Mouse (Mus musculus): ENCODE measurements around the gene Timp2. TPM values are rescaled to one million over a fixed set of nuclear protein-coding genes. Genes with fewer than 3 reads are reported as not detected.

The Timp2 gene
- polyA plus RNA-seq, 1 experiment: 23.6 TPM

DNA sequence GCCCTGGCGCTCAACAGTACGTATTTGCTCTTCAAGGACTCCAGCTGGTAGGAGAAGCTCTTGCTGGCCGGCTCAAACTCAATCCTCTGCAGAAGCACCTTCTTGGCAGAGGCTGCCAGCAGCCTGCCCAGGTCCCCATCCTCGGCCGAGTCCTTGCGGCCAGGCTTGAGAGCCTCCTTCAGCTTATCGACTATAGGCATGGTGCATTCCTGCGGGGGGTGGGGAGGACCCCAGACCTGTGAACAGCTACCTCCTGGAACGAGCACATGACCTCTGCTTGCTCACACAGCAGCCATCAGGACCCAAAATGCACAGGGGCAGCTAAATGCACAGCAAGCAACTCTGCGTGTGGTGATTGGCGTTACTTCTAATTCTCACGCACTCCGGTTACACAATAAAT, 69.7 kb downstream of the Timp2 start:
- no peak overlapping the region for H3K4me3 ChIP-seq (ENCODE audit: low read depth, low read length)
- no peaks in the 10 kb centered on the region for H3K4me1 ChIP-seq (ENCODE audit: control insufficient read depth, insufficient read depth, low read length)
- peaks cover 53% of the 10 kb centered on the region for H3K36me3 ChIP-seq (ENCODE audit: control insufficient read depth, insufficient read depth, low read length, poor library complexity, severe bottlenecking)
- TF ChIP-seq POLR2A (IDR thresholded peaks at IDR 0.05; ENCODE audit: insufficient read depth, low read length) (no peak), CTCF (IDR thresholded peaks at IDR 0.05; ENCODE audit: low read depth, low read length) (no peak), EP300 (IDR thresholded peaks at IDR 0.05; ENCODE audit: insufficient read depth, low read depth, low read length) (no peak)
- no peaks in the 10 kb centered on the region for H3K27me3 ChIP-seq (ENCODE audit: control insufficient read depth, insufficient read depth, low read length, poor library complexity, severe bottlenecking)
- H3K9me3 ChIP-seq (replicated peaks; ENCODE audit: control insufficient read depth, insufficient read depth, low read length, poor library complexity, severe bottlenecking): no peaks in the 10 kb centered on the region
- H3K9ac ChIP-seq (ENCODE audit: low read depth, poor library complexity, severe bottlenecking): no peak overlapping the region
- H3K27ac ChIP-seq (ENCODE audit: insufficient read depth, low read length): no peak overlapping the region

- Histone ChIP-seq H3K36me3 (ENCODE audit: control insufficient read depth, insufficient read depth, low read length, poor library complexity, severe bottlenecking) (peaks cover 41% of the 10 kb centered on the region), H3K9ac (ENCODE audit: low read depth, poor library complexity, severe bottlenecking) (no peak overlapping the region), H3K27ac (ENCODE audit: insufficient read depth, low read length) (no peak overlapping the region), H3K27me3 (ENCODE audit: control insufficient read depth, insufficient read depth, low read length, poor library complexity, severe bottlenecking) (no peaks in the 10 kb centered on the region), H3K4me3 (ENCODE audit: low read depth, low read length) (no peak overlapping the region), H3K9me3 (replicated peaks; ENCODE audit: control insufficient read depth, insufficient read depth, low read length, poor library complexity, severe bottlenecking) (no peaks in the 10 kb centered on the region), H3K4me1 (ENCODE audit: control insufficient read depth, insufficient read depth, low read length) (no peaks in the 10 kb centered on the region)
- no peak for TF ChIP-seq EP300 (IDR thresholded peaks at IDR 0.05; ENCODE audit: insufficient read depth, low read depth, low read length)
- no peak for TF ChIP-seq CTCF (IDR thresholded peaks at IDR 0.05; ENCODE audit: low read depth, low read length)
- no peak for TF ChIP-seq POLR2A (IDR thresholded peaks at IDR 0.05; ENCODE audit: insufficient read depth, low read length)
These were observed 75.3 kb downstream of the Timp2 start for GRCm38 (mm10) chr11:118280218-118280617.

DNA sequence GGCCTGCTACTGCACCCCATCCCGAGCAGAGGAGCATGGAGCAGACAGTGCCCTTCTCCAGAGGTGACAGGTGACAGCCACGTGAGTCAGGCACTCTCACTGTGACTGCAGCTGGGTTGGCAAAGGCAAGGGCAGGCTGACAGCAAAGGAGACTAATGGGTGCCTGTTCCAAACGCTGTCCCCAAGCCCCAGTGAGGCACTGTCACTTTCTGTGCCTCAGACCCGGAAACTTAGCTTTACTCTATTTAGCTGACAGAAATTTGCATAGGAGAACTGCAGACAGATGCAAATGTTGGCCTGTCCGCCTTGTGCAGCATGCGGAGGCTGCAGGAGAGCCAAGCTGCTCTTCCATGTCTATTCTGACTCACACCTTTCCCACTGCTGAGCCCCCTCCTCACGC, 79.2 kb downstream of the Timp2 start:
- H3K27me3 ChIP-seq (ENCODE audit: control insufficient read depth, insufficient read depth, low read length, poor library complexity, severe bottlenecking): no peaks in the 10 kb centered on the region
- peaks cover 37% of the 10 kb centered on the region for H3K36me3 ChIP-seq (ENCODE audit: control insufficient read depth, insufficient read depth, low read length, poor library complexity, severe bottlenecking)
- H3K27ac ChIP-seq (ENCODE audit: insufficient read depth, low read length): no peak overlapping the region
- no peaks in the 10 kb centered on the region for H3K4me1 ChIP-seq (ENCODE audit: control insufficient read depth, insufficient read depth, low read length)
- H3K4me3 ChIP-seq (ENCODE audit: low read depth, low read length): no peak overlapping the region
- H3K9me3 ChIP-seq (replicated peaks; ENCODE audit: control insufficient read depth, insufficient read depth, low read length, poor library complexity, severe bottlenecking): no peaks in the 10 kb centered on the region
- no peak overlapping the region for H3K9ac ChIP-seq (ENCODE audit: low read depth, poor library complexity, severe bottlenecking)
- no peak for TF ChIP-seq EP300 (IDR thresholded peaks at IDR 0.05; ENCODE audit: insufficient read depth, low read depth, low read length)
- TF ChIP-seq POLR2A (IDR thresholded peaks at IDR 0.05; ENCODE audit: insufficient read depth, low read length): no peak
- TF ChIP-seq CTCF (IDR thresholded peaks at IDR 0.05; ENCODE audit: low read depth, low read length): no peak

DNA sequence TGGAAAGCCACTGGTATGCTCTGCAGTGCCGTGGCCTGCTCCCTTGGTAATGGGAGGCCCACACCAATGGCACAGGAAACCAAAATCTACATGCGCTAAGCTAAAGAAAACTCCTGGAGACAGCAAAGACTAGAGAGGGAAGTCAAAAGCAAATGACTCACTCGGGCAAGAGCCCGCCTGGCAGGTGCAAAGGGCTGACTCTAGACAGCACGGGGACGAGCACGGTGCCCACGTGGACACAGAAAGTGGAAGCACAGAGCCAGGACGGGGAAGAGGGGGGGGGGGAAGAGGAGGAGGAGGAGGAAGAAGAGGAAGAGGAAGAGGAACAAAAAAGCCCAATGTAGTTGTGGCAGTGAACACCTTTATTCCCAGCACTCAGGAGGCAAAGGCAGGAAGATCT, 80.4 kb downstream of the Timp2 start:
- no peaks in the 10 kb centered on the region for H3K9me3 ChIP-seq (replicated peaks; ENCODE audit: control insufficient read depth, insufficient read depth, low read length, poor library complexity, severe bottlenecking)
- no peak overlapping the region for H3K9ac ChIP-seq (ENCODE audit: low read depth, poor library complexity, severe bottlenecking)
- TF ChIP-seq EP300 (IDR thresholded peaks at IDR 0.05; ENCODE audit: insufficient read depth, low read depth, low read length): no peak
- no peak for TF ChIP-seq POLR2A (IDR thresholded peaks at IDR 0.05; ENCODE audit: insufficient read depth, low read length)
- TF ChIP-seq CTCF (IDR thresholded peaks at IDR 0.05; ENCODE audit: low read depth, low read length): no peak
- H3K27ac ChIP-seq (ENCODE audit: insufficient read depth, low read length): no peak overlapping the region
- no peak overlapping the region for H3K4me3 ChIP-seq (ENCODE audit: low read depth, low read length)
- peaks cover 43% of the 10 kb centered on the region for H3K36me3 ChIP-seq (ENCODE audit: control insufficient read depth, insufficient read depth, low read length, poor library complexity, severe bottlenecking)
- H3K27me3 ChIP-seq (ENCODE audit: control insufficient read depth, insufficient read depth, low read length, poor library complexity, severe bottlenecking): no peaks in the 10 kb centered on the region
- no peaks in the 10 kb centered on the region for H3K4me1 ChIP-seq (ENCODE audit: control insufficient read depth, insufficient read depth, low read length)

GRCm38 (mm10) chr11:118269827-118270226, 85.7 kb downstream of the Timp2 start:
- no peaks in the 10 kb centered on the region for H3K4me1 ChIP-seq (ENCODE audit: control insufficient read depth, insufficient read depth, low read length)
- H3K4me3 ChIP-seq (ENCODE audit: low read depth, low read length): no peak overlapping the region
- no peaks in the 10 kb centered on the region for H3K27me3 ChIP-seq (ENCODE audit: control insufficient read depth, insufficient read depth, low read length, poor library complexity, severe bottlenecking)
- no peak overlapping the region for H3K27ac ChIP-seq (ENCODE audit: insufficient read depth, low read length)
- TF ChIP-seq CTCF (IDR thresholded peaks at IDR 0.05; ENCODE audit: low read depth, low read length) (peak; percentile 43), EP300 (IDR thresholded peaks at IDR 0.05; ENCODE audit: insufficient read depth, low read depth, low read length) (no peak), POLR2A (IDR thresholded peaks at IDR 0.05; ENCODE audit: insufficient read depth, low read length) (no peak)
- no peak overlapping the region for H3K9ac ChIP-seq (ENCODE audit: low read depth, poor library complexity, severe bottlenecking)
- H3K36me3 ChIP-seq (ENCODE audit: control insufficient read depth, insufficient read depth, low read length, poor library complexity, severe bottlenecking): peaks cover 67% of the 10 kb centered on the region
- H3K9me3 ChIP-seq (replicated peaks; ENCODE audit: control insufficient read depth, insufficient read depth, low read length, poor library complexity, severe bottlenecking): no peaks in the 10 kb centered on the region

- peaks cover 60% of the 10 kb centered on the region for H3K36me3 ChIP-seq (ENCODE audit: control insufficient read depth, insufficient read depth, low read length, poor library complexity, severe bottlenecking)
- TF ChIP-seq POLR2A (IDR thresholded peaks at IDR 0.05; ENCODE audit: insufficient read depth, low read length) (no peak), CTCF (IDR thresholded peaks at IDR 0.05; ENCODE audit: low read depth, low read length) (no peak), EP300 (IDR thresholded peaks at IDR 0.05; ENCODE audit: insufficient read depth, low read depth, low read length) (no peak)
- H3K4me1 ChIP-seq (ENCODE audit: control insufficient read depth, insufficient read depth, low read length): no peaks in the 10 kb centered on the region
- no peak overlapping the region for H3K9ac ChIP-seq (ENCODE audit: low read depth, poor library complexity, severe bottlenecking)
- no peaks in the 10 kb centered on the region for H3K27me3 ChIP-seq (ENCODE audit: control insufficient read depth, insufficient read depth, low read length, poor library complexity, severe bottlenecking)
- no peak overlapping the region for H3K27ac ChIP-seq (ENCODE audit: insufficient read depth, low read length)
- no peak overlapping the region for H3K4me3 ChIP-seq (ENCODE audit: low read depth, low read length)
- H3K9me3 ChIP-seq (replicated peaks; ENCODE audit: control insufficient read depth, insufficient read depth, low read length, poor library complexity, severe bottlenecking): no peaks in the 10 kb centered on the region
These were observed 88.9 kb downstream of the Timp2 start for GRCm38 (mm10) chr11:118266666-118267046.
